Mouse (Mus musculus) c-Kit-positive CD71-positive TER-119-positive erythroid progenitor cells, embryonic 14.5 days (primary cell): ENCODE measurements around the gene Zfp644.

ENCODE experiments used
- DNase-seq: peaks from one replicate; pipeline ENCODE4 v3.0.0-alpha.2; 2013; ENCODE audit warnings: low spot score

Zfp644 gene

GRCm38 (mm10) chr5:106594388-106594787, 102.7 kb downstream of the Zfp644 start:
- no peak for DNase-seq

- DNase-seq: no peak
Observed at GRCm38 (mm10) chr5:106590686-106591085, 106.4 kb downstream of the Zfp644 start.

GRCm38 (mm10) chr5:106589670-106590069, 107.4 kb downstream of the Zfp644 start:
- no peak for DNase-seq

- DNase-seq: no peak
Observed at GRCm38 (mm10) chr5:106589006-106589405, 108.1 kb downstream of the Zfp644 start.

GRCm38 (mm10) chr5:106580943-106581342, 116.1 kb downstream of the Zfp644 start:
- DNase-seq: no peak

DNA sequence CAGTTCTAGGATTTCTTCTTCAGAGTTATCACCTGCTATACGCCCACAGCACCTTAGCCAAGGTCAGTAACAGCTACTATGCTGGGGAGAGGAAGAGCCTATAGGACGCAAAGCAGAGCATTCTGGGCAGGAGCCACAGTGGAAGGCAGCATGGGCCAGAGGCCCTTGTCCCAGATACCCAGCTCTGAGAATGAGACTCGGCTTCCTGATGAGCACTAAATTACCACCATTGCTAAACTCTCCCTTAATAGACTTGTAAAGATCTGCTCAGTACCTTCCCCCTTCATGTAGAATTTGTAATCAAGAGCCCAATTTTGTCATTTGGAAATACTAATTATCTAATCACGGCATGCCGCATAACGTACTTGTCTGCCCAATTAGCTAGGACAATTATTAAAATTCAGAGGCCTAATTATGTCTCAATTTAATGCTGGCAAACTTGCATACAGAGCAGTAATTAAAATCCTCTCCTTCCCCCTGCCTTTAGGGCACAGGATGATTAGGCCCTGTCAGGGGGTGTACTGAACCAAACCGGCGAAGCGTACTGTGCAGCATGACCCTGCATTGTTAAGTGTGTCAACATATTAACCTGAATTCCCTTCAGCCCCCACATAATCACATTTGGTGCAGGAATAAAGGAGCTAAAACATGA, 119.7 kb downstream of the Zfp644 start:
- DNase-seq: no peak

DNA sequence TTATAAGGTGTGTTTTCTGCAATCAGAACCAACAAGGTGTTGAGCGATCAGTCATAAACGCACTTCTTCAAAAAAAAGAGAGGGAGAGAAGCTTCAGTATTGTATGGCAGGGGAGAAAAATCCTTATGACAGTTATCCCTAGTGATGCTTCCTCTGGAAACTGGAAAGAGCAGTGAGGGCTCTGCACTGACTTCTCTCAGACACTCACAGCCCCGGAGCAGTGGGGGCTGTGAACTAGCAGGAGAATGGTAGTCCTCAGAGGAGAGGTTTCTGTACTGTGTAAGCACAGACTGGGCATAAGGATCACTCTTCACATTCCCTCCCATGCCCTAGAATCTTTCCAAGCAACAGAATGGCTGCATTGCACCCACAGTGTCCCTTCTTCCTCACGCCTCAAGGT, 122.0 kb downstream of the Zfp644 start:
- DNase-seq: no peak

- peak; percentile 57 for DNase-seq
Observed at GRCm38 (mm10) chr5:106574560-106574946, 122.5 kb downstream of the Zfp644 start.

DNA sequence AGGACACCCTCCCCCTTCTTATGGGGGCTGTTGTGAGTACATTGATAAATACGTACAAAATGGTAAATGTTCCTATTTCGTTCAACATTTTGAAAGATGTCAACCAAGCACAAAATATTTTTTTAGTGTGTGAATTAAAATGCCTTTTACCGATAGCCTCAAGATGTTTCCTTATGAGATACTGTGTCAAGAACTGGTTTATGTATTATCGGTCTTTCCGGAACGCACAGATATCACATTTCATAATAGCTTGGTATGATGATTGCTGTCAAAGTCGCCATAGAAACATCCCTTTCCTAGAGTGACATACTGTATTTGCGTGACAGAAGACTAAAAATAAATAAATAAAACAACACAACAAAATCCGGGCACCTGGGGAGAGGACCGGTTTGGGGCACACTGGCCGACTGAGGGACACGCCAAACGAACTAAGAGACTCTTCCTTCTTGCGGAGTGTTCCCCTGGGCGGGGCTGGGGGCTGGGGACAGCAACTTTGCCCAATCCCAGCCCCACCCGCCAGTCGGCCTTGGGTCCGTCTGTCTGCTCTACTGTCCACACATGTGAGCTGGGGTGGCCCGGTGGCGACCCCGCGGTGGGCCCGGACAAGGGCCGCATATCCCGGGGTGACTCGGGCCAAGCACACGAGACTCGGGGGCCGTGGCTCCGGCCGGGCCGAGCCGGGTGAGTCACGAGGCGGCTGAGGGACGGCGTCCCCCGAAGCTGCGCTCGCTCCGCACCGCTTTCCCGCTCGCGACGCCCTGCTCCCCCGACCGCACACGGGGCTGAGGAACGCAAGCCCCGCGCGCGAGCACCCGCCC, 123.1 kb downstream of the Zfp644 start:
- DNase-seq: no peak
